Mouse (Mus musculus): ENCODE data around the gene Pla2g3. TPM values are rescaled to one million over a fixed set of nuclear protein-coding genes. Genes with fewer than 3 reads are reported as not detected.

Pla2g3 gene
- polyA plus RNA-seq, 1 experiment, result 0.62 TPM

DNA sequence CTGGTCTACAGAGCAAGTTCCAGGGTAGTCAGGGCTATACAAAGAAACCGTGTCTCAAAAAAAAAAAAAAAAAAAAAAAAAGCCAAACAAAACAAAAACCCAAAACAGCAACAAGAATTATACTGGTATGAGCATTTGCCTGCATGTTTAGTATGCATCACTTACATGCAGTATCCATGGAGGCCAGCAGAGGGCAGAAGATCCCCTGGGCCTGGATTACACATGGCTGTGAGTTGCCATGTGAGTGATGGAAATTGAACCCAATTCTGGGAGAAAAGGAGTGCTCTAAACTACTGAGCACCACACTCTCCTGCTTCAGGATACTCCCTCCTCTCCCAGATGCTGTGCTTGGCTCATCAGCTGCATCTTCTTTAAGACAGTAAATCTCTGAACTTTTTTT is 31.7 kb upstream of the Pla2g3 start:
- TF ChIP-seq TCF12 (IDR thresholded peaks at IDR 0.05; ENCODE audit: insufficient read depth, poor library complexity, severe bottlenecking) (no peak), CEBPB (IDR thresholded peaks at IDR 0.05; ENCODE audit: insufficient read depth, poor library complexity, severe bottlenecking) (no peak)
- H3K79me2 ChIP-seq (ENCODE audit: control insufficient read depth, insufficient read depth), result peaks cover 19% of the 10 kb centered on the region
- no peak overlapping the region for H3K4me3 ChIP-seq
- no peaks in the 10 kb centered on the region for H3K27me3 ChIP-seq (ENCODE audit: control insufficient read depth, insufficient read depth, insufficient read length)
- H3ac ChIP-seq (ENCODE audit: control insufficient read depth, insufficient read length), result no peak overlapping the region
- H3K4me2 ChIP-seq (ENCODE audit: low read depth), result no peak overlapping the region
- no peaks in the 10 kb centered on the region for H3K36me3 ChIP-seq (ENCODE audit: control insufficient read depth, insufficient read depth)

- Histone ChIP-seq H3K27me3 (ENCODE audit: control insufficient read depth, insufficient read depth, insufficient read length) (no peaks in the 10 kb centered on the region), H3K4me2 (ENCODE audit: low read depth) (no peak overlapping the region), H3K36me3 (ENCODE audit: control insufficient read depth, insufficient read depth) (no peaks in the 10 kb centered on the region), H3K79me2 (ENCODE audit: control insufficient read depth, insufficient read depth) (peaks cover 3% of the 10 kb centered on the region), H3K4me3 (no peak overlapping the region), H3ac (ENCODE audit: control insufficient read depth, insufficient read length) (no peak overlapping the region)
- TF ChIP-seq POLR2AphosphoS2 (IDR thresholded peaks at IDR 0.05; ENCODE audit: insufficient read length, low read depth) (peak; percentile 41), REST (IDR thresholded peaks at IDR 0.05; ENCODE audit: insufficient read depth, insufficient read length) (no peak)
These were observed 29.5 kb upstream of the Pla2g3 start for GRCm38 (mm10) chr11:3458428-3459104.

DNA sequence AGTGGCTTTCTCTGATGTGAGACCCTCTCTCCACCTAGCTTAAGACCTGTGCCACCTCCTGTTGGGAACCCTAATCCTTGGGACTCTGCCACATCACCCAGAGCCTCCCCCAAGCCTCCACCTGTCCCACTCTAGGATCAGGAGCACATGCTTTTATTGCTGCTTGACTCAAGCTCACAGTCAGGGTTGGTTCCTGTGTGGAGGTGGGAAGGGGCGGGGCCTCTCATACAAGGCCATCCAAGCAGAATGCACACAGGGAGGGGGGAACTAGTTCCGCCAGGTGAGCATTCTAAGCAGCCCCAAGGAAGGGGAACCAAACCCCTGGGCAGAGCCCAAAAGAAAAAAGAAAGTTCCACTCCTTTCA is 29.0 kb upstream of the Pla2g3 start:
- no peaks in the 10 kb centered on the region for H3K27me3 ChIP-seq (ENCODE audit: control insufficient read depth, insufficient read depth, insufficient read length)
- no peak overlapping the region for H3ac ChIP-seq (ENCODE audit: control insufficient read depth, insufficient read length)
- no peak overlapping the region for H3K4me3 ChIP-seq
- no peak overlapping the region for H3K4me2 ChIP-seq (ENCODE audit: low read depth)
- no peaks in the 10 kb centered on the region for H3K36me3 ChIP-seq (ENCODE audit: control insufficient read depth, insufficient read depth)
- no peak for TF ChIP-seq USF1 (IDR thresholded peaks at IDR 0.05; ENCODE audit: low read depth)
- no peaks in the 10 kb centered on the region for H3K79me2 ChIP-seq (ENCODE audit: control insufficient read depth, insufficient read depth)

GRCm38 (mm10) chr11:3462846-3463245 is 25.2 kb upstream of the Pla2g3 start:
- Histone ChIP-seq H3K4me3 (no peak overlapping the region), H3K4me2 (ENCODE audit: low read depth) (peak overlapping the region; percentile 10), H3K27me3 (ENCODE audit: control insufficient read depth, insufficient read depth, insufficient read length) (no peaks in the 10 kb centered on the region), H3ac (ENCODE audit: control insufficient read depth, insufficient read length) (no peak overlapping the region), H3K36me3 (ENCODE audit: control insufficient read depth, insufficient read depth) (no peaks in the 10 kb centered on the region), H3K79me2 (ENCODE audit: control insufficient read depth, insufficient read depth) (no peaks in the 10 kb centered on the region)
- TF ChIP-seq MAX (IDR thresholded peaks at IDR 0.05; ENCODE audit: low read depth) (no peak), MYOD1 (IDR thresholded peaks at IDR 0.05; ENCODE audit: control insufficient read depth in 1 of 3, insufficient read length in 2 of 3, low read depth in 2 of 3) (no peak), SRF (IDR thresholded peaks at IDR 0.05; ENCODE audit: control insufficient read depth, insufficient read length, low read depth) (no peak), MYOG (IDR thresholded peaks at IDR 0.05; ENCODE audit: control insufficient read depth in 1 of 3, insufficient read depth in 1 of 3, insufficient read length in 2 of 3, low read depth in 2 of 3) (no peak), POLR2A (IDR thresholded peaks at IDR 0.05; ENCODE audit: insufficient read length, low read depth) (no peak), TCF12 (IDR thresholded peaks at IDR 0.05; ENCODE audit: insufficient read depth, poor library complexity, severe bottlenecking) (no peak), E2F4 (IDR thresholded peaks at IDR 0.05; ENCODE audit: insufficient read depth) (no peak), POLR2AphosphoS2 (IDR thresholded peaks at IDR 0.05; ENCODE audit: insufficient read length, low read depth) (no peak), TCF3 (IDR thresholded peaks at IDR 0.05; ENCODE audit: insufficient read length, low read depth) (no peak)

GRCm38 (mm10) chr11:3471448-3471850 is 16.6 kb upstream of the Pla2g3 start:
- Histone ChIP-seq H3K36me3 (ENCODE audit: control insufficient read depth, insufficient read depth) (no peaks in the 10 kb centered on the region), H3K79me2 (ENCODE audit: control insufficient read depth, insufficient read depth) (no peaks in the 10 kb centered on the region), H3K4me2 (ENCODE audit: low read depth) (no peak overlapping the region)

More at GRCm38 (mm10) chr11:3471448-3471850, 16.6 kb upstream of the Pla2g3 start:
- Histone ChIP-seq H3K4me3 (no peak overlapping the region), H3K27me3 (ENCODE audit: control insufficient read depth, insufficient read depth, insufficient read length) (no peaks in the 10 kb centered on the region), H3ac (ENCODE audit: control insufficient read depth, insufficient read length) (no peak overlapping the region)
- TF ChIP-seq CEBPB (IDR thresholded peaks at IDR 0.05; ENCODE audit: insufficient read depth, poor library complexity, severe bottlenecking) (no peak), E2F4 (IDR thresholded peaks at IDR 0.05; ENCODE audit: insufficient read depth) (no peak), POLR2A (IDR thresholded peaks at IDR 0.05; ENCODE audit: insufficient read length, low read depth) (no peak), POLR2AphosphoS2 (IDR thresholded peaks at IDR 0.05; ENCODE audit: insufficient read length, low read depth) (no peak), USF1 (IDR thresholded peaks at IDR 0.05; ENCODE audit: low read depth) (no peak), TCF12 (IDR thresholded peaks at IDR 0.05; ENCODE audit: insufficient read depth, poor library complexity, severe bottlenecking) (no peak), TCF3 (IDR thresholded peaks at IDR 0.05; ENCODE audit: insufficient read length, low read depth) (no peak), MAX (IDR thresholded peaks at IDR 0.05; ENCODE audit: low read depth) (no peak), SRF (IDR thresholded peaks at IDR 0.05; ENCODE audit: control insufficient read depth, insufficient read length, low read depth) (no peak), MYOG (IDR thresholded peaks at IDR 0.05; ENCODE audit: control insufficient read depth in 1 of 3, insufficient read depth in 1 of 3, insufficient read length in 2 of 3, low read depth in 2 of 3) (no peak), REST (IDR thresholded peaks at IDR 0.05; ENCODE audit: insufficient read depth, insufficient read length) (no peak), MYOD1 (IDR thresholded peaks at IDR 0.05; ENCODE audit: control insufficient read depth in 1 of 3, insufficient read length in 2 of 3, low read depth in 2 of 3) (no peak)

Data from myocyte (in vitro differentiated cells).